Mouse (Mus musculus) hindbrain, postnatal 0 days (tissue): Measurements from ENCODE around the gene Lrrk1. TPM values are rescaled to one million over a fixed set of nuclear protein-coding genes. Genes with fewer than 3 reads are reported as not detected.

Experiments
- ATAC-seq: fragments of 200-750 bp; cut with Nextera tagmentation; 2 replicates; pipeline ENCODE4 v1.8.0; 2017; ENCODE audit warnings: mild to moderate bottlenecking, moderate TSS enrichment, moderate library complexity
- DNase-seq: peaks from one replicate; pipeline ENCODE4 v3.0.0-alpha.2; 2015; ENCODE audit warnings: low spot score
- H3K27ac ChIP-seq: fragments of 300-500 bp; sonication (generic); 2 replicates; pipeline ENCODE4 v1.5.1; 2014; ENCODE audit warnings: mild to moderate bottlenecking
- H3K27me3 ChIP-seq: fragments of 300-500 bp; sonication (generic); 2 replicates; pipeline ENCODE4 v1.6.1; 2014; ENCODE audit warnings: low read length, mixed read lengths; ENCODE audit not compliant: insufficient read depth
- H3K36me3 ChIP-seq: fragments of 300-500 bp; sonication (generic); 2 replicates; pipeline ENCODE4 v1.6.1; 2014; ENCODE audit warnings: low read length, mixed read lengths; ENCODE audit not compliant: insufficient read depth
- H3K4me1 ChIP-seq: fragments of 300-500 bp; sonication (generic); 2 replicates; pipeline ENCODE4 v1.6.1; 2014; ENCODE audit warnings: antibody characterized with exemption, low read length, mixed read lengths; ENCODE audit not compliant: insufficient read depth
- H3K4me2 ChIP-seq: fragments of 300-500 bp; sonication (generic); 2 replicates; pipeline ENCODE4 v1.6.1; 2014; ENCODE audit warnings: low read depth, mild to moderate bottlenecking, low read length, moderate library complexity, mixed read lengths
- H3K4me3 ChIP-seq: fragments of 300-500 bp; sonication (generic); 2 replicates; pipeline ENCODE4 v1.5.1; 2014; ENCODE audit warnings: low read length
- H3K9ac ChIP-seq: fragments of 300-500 bp; sonication (generic); replicated peaks from 2 replicates; pipeline ENCODE4 v1.6.1; 2014; ENCODE audit warnings: mild to moderate bottlenecking, low read length, moderate library complexity, mixed read lengths
- H3K9me3 ChIP-seq: fragments of 300-500 bp; sonication (generic); 2 replicates; pipeline ENCODE4 v1.6.1; 2016; ENCODE audit warnings: low read length, mixed read lengths
- CTCF ChIP-seq: IDR thresholded peaks from 2 replicates; pipeline ENCODE4 v1.5.1; 2016; ENCODE audit warnings: antibody characterized with exemption, control low read depth, low read depth
- WGBS: fragments of 180-500 bp; shearing (Covaris S2); extraction: QIAGEN DNeasy Blood & Tissue Kit; methylation state at CpG from one replicate; pipeline ENCODE4 v1.1.7; 2014; 5-methylcytosine and 5-hydroxymethylcytosine counted together
- microRNA-seq, 2 experiments: library from miRNA; unstranded; fragments of <30 nt; microRNA quantifications; one replicate each; pipeline ENCODE4; 2016
- polyA plus RNA-seq: library from polyadenylated mRNA; unstranded; fragments of >200 nt; fragmentation: Nextera tagmentation; extraction: Ambion mirVana; gene quantifications from 2 replicates; pipeline ENCODE4 v1.2.1, GENCODE M21; 2015
- total RNA-seq: library from RNA; depleted of rRNA; stranded (reverse); fragments of >200 nt; gene quantifications from 2 replicates; pipeline ENCODE4 v1.2.3, GENCODE M21; 2014; rRNA removed

Lrrk1 gene
- total and polyA plus RNA-seq, 2 experiments from 2014 or later = 2.5 to 4.1 TPM

- H3K4me2 ChIP-seq = no peak overlapping the region
- H3K36me3 ChIP-seq = peaks cover 1% of the 10 kb centered on the region; the same call in 1 of the 2 replicates
- H3K9ac ChIP-seq = no peak overlapping the region
- no peak overlapping the region for H3K27ac ChIP-seq
- 44% methylated on average over 10 of the region's 10 CpGs for WGBS
- H3K4me3 ChIP-seq = no peak overlapping the region
- ATAC-seq (peak; percentile 78), DNase-seq (peak; percentile 71)
- no peak for TF ChIP-seq CTCF
- H3K4me1 ChIP-seq = 0 out of 2 replicates have a peak, but pooled peaks cover 4% of the 10 kb centered on the region
- no peaks in the 10 kb centered on the region for H3K9me3 ChIP-seq
- no peaks in the 10 kb centered on the region for H3K27me3 ChIP-seq
These were observed 209.0 kb downstream of the Lrrk1 start for GRCm38 (mm10) chr7:66179120-66179581.

- no peak for DNase-seq
- H3K4me3 ChIP-seq = no peak overlapping the region
- no peak overlapping the region for H3K4me2 ChIP-seq
- 74% methylated on average over 6 of the region's 6 CpGs for WGBS
- H3K36me3 ChIP-seq = peaks cover 7% of the 10 kb centered on the region; the same call in 1 of the 2 replicates
- H3K9me3 ChIP-seq = no peaks in the 10 kb centered on the region
- no peak for TF ChIP-seq CTCF
- H3K9ac ChIP-seq = no peak overlapping the region
- H3K4me1 ChIP-seq = 0 out of 2 replicates have a peak, but pooled peaks cover 4% of the 10 kb centered on the region
- ATAC-seq = no peak
- no peaks in the 10 kb centered on the region for H3K27me3 ChIP-seq
- H3K27ac ChIP-seq = no peak overlapping the region
These were observed 210.0 kb downstream of the Lrrk1 start for GRCm38 (mm10) chr7:66178101-66178500.

- Histone ChIP-seq H3K27ac (no peak overlapping the region), H3K36me3 (peaks cover 16% of the 10 kb centered on the region; the same call in 1 of the 2 replicates), H3K9ac (no peak overlapping the region), H3K9me3 (no peaks in the 10 kb centered on the region), H3K4me3 (no peak overlapping the region), H3K27me3 (no peaks in the 10 kb centered on the region), H3K4me2 (no peak overlapping the region), H3K4me1 (0 out of 2 replicates have a peak, but pooled peaks cover 4% of the 10 kb centered on the region)
- TF ChIP-seq CTCF = no peak
- no peak for ATAC-seq
- WGBS = 73% methylated on average over 4 of the region's 4 CpGs
- no peak for DNase-seq
These were observed 211.2 kb downstream of the Lrrk1 start for GRCm38 (mm10) chr7:66176929-66177328.

Small RNAs within 50 kb of the gene (microRNA-seq; reads per million reads assigned to microRNA genes)
- gene Mir7057 = 0 to 0.18 reads per million in 2 experiments

Other genes starting within 250 kb of the Lrrk1 start
- gene Gm10974, start 22.4 kb downstream of the Lrrk1 start, total RNA-seq = not detected in 2 replicates
- not detected in 2 replicates for gene Gm10974, start 22.4 kb downstream of the Lrrk1 start, polyA plus RNA-seq
- 3.3 and 4.6 TPM in 2 replicates for gene Aldh1a3, start 39.2 kb upstream of the Lrrk1 start, total RNA-seq
- gene Aldh1a3, start 39.2 kb upstream of the Lrrk1 start, polyA plus RNA-seq = 3.5 and 3.7 TPM in 2 replicates